Mouse (Mus musculus) splenic B cell, adult 2 months (primary cell): ENCODE measurements around the gene Alpk1.
"Not testable (repeated sequence)": the region's sequence is repeated elsewhere in the genome, so short reads cannot be mapped to it uniquely, and the experiment has no call there.

Experiments used
- DNase-seq: peaks from one replicate; pipeline ENCODE4 v3.0.0-alpha.2; 2011; ENCODE audit warnings: low read depth, low spot score
- H3K27me3 ChIP-seq: 2 replicates; pipeline ENCODE4 v1.6.1; 2012; ENCODE audit warnings: mild to moderate bottlenecking, low read length, moderate library complexity, mixed read lengths; ENCODE audit not compliant: control insufficient read depth, poor library complexity, insufficient read depth, severe bottlenecking
- H3K36me3 ChIP-seq: 2 replicates; pipeline ENCODE4 v1.6.1; 2012; ENCODE audit warnings: mild to moderate bottlenecking, low read length, moderate library complexity, mixed read lengths; ENCODE audit not compliant: control insufficient read depth, poor library complexity, insufficient read depth, severe bottlenecking

The Alpk1 gene

GRCm38 (mm10) chr3:127801162-127801561, 20.8 kb upstream of the Alpk1 start:
- DNase-seq, result no peak
- H3K36me3 ChIP-seq, result no peaks in the 10 kb centered on the region; the same call in 1 of the 2 replicates
- H3K27me3 ChIP-seq, result no peaks in the 10 kb centered on the region

GRCm38 (mm10) chr3:127796271-127796670, 15.9 kb upstream of the Alpk1 start:
- Histone ChIP-seq H3K27me3 (no peaks in the 10 kb centered on the region), H3K36me3 (no peaks in the 10 kb centered on the region; the same call in 1 of the 2 replicates)
- peak; percentile 18 for DNase-seq

GRCm38 (mm10) chr3:127795762-127796161, 15.4 kb upstream of the Alpk1 start:
- no peaks in the 10 kb centered on the region; the same call in 1 of the 2 replicates for H3K36me3 ChIP-seq
- DNase-seq, result peak; percentile 30
- no peaks in the 10 kb centered on the region for H3K27me3 ChIP-seq

GRCm38 (mm10) chr3:127793022-127793421, 12.7 kb upstream of the Alpk1 start:
- DNase-seq, result peak; percentile 43
- Histone ChIP-seq H3K36me3 (no peaks in the 10 kb centered on the region; the same call in 1 of the 2 replicates), H3K27me3 (no peaks in the 10 kb centered on the region)

- peak; percentile 38 for DNase-seq
- H3K27me3 ChIP-seq, result no peaks in the 10 kb centered on the region
- no peaks in the 10 kb centered on the region; the same call in 1 of the 2 replicates for H3K36me3 ChIP-seq
These were observed 11.6 kb upstream of the Alpk1 start for GRCm38 (mm10) chr3:127791595-127792561.

- no peaks in the 10 kb centered on the region for H3K36me3 ChIP-seq
- H3K27me3 ChIP-seq, result no peaks in the 10 kb centered on the region
- DNase-seq, result peak; percentile 60
These were observed 10.7 kb upstream of the Alpk1 start for GRCm38 (mm10) chr3:127791056-127791483.

- Histone ChIP-seq H3K36me3 (no peaks in the 10 kb centered on the region), H3K27me3 (no peaks in the 10 kb centered on the region)
- DNase-seq, result peak; percentile 35
These were observed 10.1 kb upstream of the Alpk1 start for GRCm38 (mm10) chr3:127790234-127791055.

GRCm38 (mm10) chr3:127789500-127790191, 9.3 kb upstream of the Alpk1 start, which contains the start of gene Tifa:
Gene Tifa, plus strand, starts transcription at chr3:127789805.
- DNase-seq, result peak; percentile 63
- no peaks in the 10 kb centered on the region for H3K27me3 ChIP-seq

GRCm38 (mm10) chr3:127788919-127789318, 8.6 kb upstream of the Alpk1 start:
- H3K36me3 ChIP-seq, result no peaks in the 10 kb centered on the region
- no peak for DNase-seq
- no peaks in the 10 kb centered on the region for H3K27me3 ChIP-seq

More at GRCm38 (mm10) chr3:127789500-127790191, 9.3 kb upstream of the Alpk1 start, which contains the start of gene Tifa:
- no peaks in the 10 kb centered on the region for H3K36me3 ChIP-seq

GRCm38 (mm10) chr3:127788038-127788437, 7.7 kb upstream of the Alpk1 start:
- no peak for DNase-seq
- H3K36me3 ChIP-seq, result no peaks in the 10 kb centered on the region
- H3K27me3 ChIP-seq, result no peaks in the 10 kb centered on the region

GRCm38 (mm10) chr3:127787032-127787431, 6.7 kb upstream of the Alpk1 start:
- H3K27me3 ChIP-seq, result no peaks in the 10 kb centered on the region
- no peak for DNase-seq

GRCm38 (mm10) chr3:127783680-127784079, 3.4 kb upstream of the Alpk1 start:
- DNase-seq, H3K36me3 ChIP-seq, H3K27me3 ChIP-seq: not testable (repeated sequence)

More at GRCm38 (mm10) chr3:127787032-127787431, 6.7 kb upstream of the Alpk1 start:
- H3K36me3 ChIP-seq, result no peaks in the 10 kb centered on the region

GRCm38 (mm10) chr3:127782921-127783320, 2.6 kb upstream of the Alpk1 start:
- H3K27me3 ChIP-seq, result no peaks in the 10 kb centered on the region
- DNase-seq, result no peak
- H3K36me3 ChIP-seq, result no peaks in the 10 kb centered on the region

- Histone ChIP-seq H3K36me3 (no peaks in the 10 kb centered on the region), H3K27me3 (no peaks in the 10 kb centered on the region)
- DNase-seq, result no peak
These were observed 594 bp upstream of the Alpk1 start for GRCm38 (mm10) chr3:127780921-127781320.
